Mouse (Mus musculus) brain, embryonic 14.5 days (tissue): ENCODE data around the gene Foxj3.

ENCODE experiments used
- CTCF ChIP-seq: fragments of 200-500 bp; IDR thresholded peaks from 2 replicates; pipeline ENCODE4 v1.5.1; 2012; ENCODE audit warnings: inconsistent platforms, mild to moderate bottlenecking, moderate library complexity, borderline replicate concordance; ENCODE audit not compliant: insufficient read depth, insufficient read length; ENCODE audit errors: extremely low read depth
- POLR2A ChIP-seq: fragments of 200-500 bp; IDR thresholded peaks from 2 replicates; pipeline ENCODE4 v1.6.1; 2012; ENCODE audit warnings: mild to moderate bottlenecking, inconsistent platforms, borderline replicate concordance; ENCODE audit not compliant: poor library complexity, insufficient read depth, insufficient read length, severe bottlenecking; ENCODE audit errors: extremely low read depth

GRCm38 (mm10) chr4:119575459-119575858, 38.7 kb downstream of the Foxj3 start:
- TF ChIP-seq CTCF (no peak), POLR2A (no peak)
